Mouse (Mus musculus) limb, embryonic 14.5 days (tissue): ENCODE measurements at regions not wholly inside any gene's neighbourhood (a gene's known extent, or its start where the extent isn't known, plus 50 kb on each side); places are given as distances from the start of the nearest gene placed in this dataset.
"Not testable (repeated sequence)": the region's sequence is repeated elsewhere in the genome, so short reads cannot be mapped to it uniquely, and the experiment has no call there.

Experiments used
- ATAC-seq: fragments of 200-750 bp; cut with Nextera tagmentation; 2 replicates; pipeline ENCODE4 v1.8.0; 2017; ENCODE audit warnings: low read depth, moderate number of reproducible peaks, moderate TSS enrichment; ENCODE audit not compliant: low FRiP score
- DNase-seq: peaks from one replicate; pipeline ENCODE4 v3.0.0-alpha.2; 2015; ENCODE audit warnings: low spot score
- H3K27ac ChIP-seq: fragments of 300-500 bp; sonication (generic); replicated peaks from 2 replicates; pipeline ENCODE4 v1.5.1; 2014; ENCODE audit warnings: low read depth, mild to moderate bottlenecking, low read length, moderate library complexity, mixed read lengths
- H3K27me3 ChIP-seq: fragments of 300-500 bp; sonication (generic); 2 replicates; pipeline ENCODE4 v1.6.1; 2014; ENCODE audit warnings: low read length, mixed read lengths; ENCODE audit not compliant: control insufficient read depth, insufficient read depth
- H3K36me3 ChIP-seq: fragments of 300-500 bp; sonication (generic); 2 replicates; pipeline ENCODE4 v1.6.1; 2014; ENCODE audit warnings: mild to moderate bottlenecking, low read length, moderate library complexity, mixed read lengths; ENCODE audit not compliant: control insufficient read depth, insufficient read depth
- H3K4me1 ChIP-seq: fragments of 300-500 bp; sonication (generic); 2 replicates; pipeline ENCODE4 v1.6.1; 2014; ENCODE audit warnings: antibody characterized with exemption, low read length, mixed read lengths; ENCODE audit not compliant: control insufficient read depth, insufficient read depth
- H3K4me2 ChIP-seq: fragments of 300-500 bp; sonication (generic); replicated peaks from 2 replicates; pipeline ENCODE4 v1.6.1; 2014; ENCODE audit warnings: low read depth, mild to moderate bottlenecking, low read length, moderate library complexity; ENCODE audit not compliant: severe bottlenecking
- H3K4me3 ChIP-seq: fragments of 300-500 bp; sonication (generic); replicated peaks from 2 replicates; pipeline ENCODE4 v1.5.1; 2014; ENCODE audit warnings: low read length
- H3K9ac ChIP-seq: fragments of 300-500 bp; sonication (generic); 2 replicates; pipeline ENCODE4 v1.6.1; 2014; ENCODE audit warnings: mild to moderate bottlenecking, low read depth, low read length, moderate library complexity; ENCODE audit not compliant: severe bottlenecking
- H3K9me3 ChIP-seq: fragments of 300-500 bp; sonication (generic); 2 replicates; pipeline ENCODE4 v1.6.1; 2016; ENCODE audit warnings: low read length; ENCODE audit not compliant: control insufficient read depth
- POLR2A ChIP-seq: fragments of 200-500 bp; IDR thresholded peaks from 2 replicates; pipeline ENCODE4 v1.8.0; 2012; ENCODE audit warnings: inconsistent platforms, mild to moderate bottlenecking, moderate library complexity, borderline replicate concordance; ENCODE audit not compliant: insufficient read depth, insufficient read length; ENCODE audit errors: extremely low read depth
- WGBS: fragments of 180-500 bp; shearing (Covaris S2); extraction: QIAGEN DNeasy Blood & Tissue Kit; methylation state at CpG from one replicate; pipeline ENCODE4 v1.1.7; 2014; 5-methylcytosine and 5-hydroxymethylcytosine counted together

- whole genome bisulfite sequencing = 79% methylated on average over 20 of the region's 20 CpGs
- Histone ChIP-seq H3K9ac (0 out of 2 replicates have a peak overlapping the region, but pooled peaks have one; percentile 7), H3K4me1 (peaks cover 15% of the 10 kb centered on the region), H3K9me3 (no peaks in the 10 kb centered on the region), H3K4me3 (no peak overlapping the region), H3K27ac (no peak overlapping the region), H3K36me3 (no peaks in the 10 kb centered on the region), H3K4me2 (no peak overlapping the region), H3K27me3 (no peaks in the 10 kb centered on the region)
- DNase-seq = no peak
- TF ChIP-seq POLR2A = no peak
- no peak for ATAC-seq
Measured at GRCm38 (mm10) chr17:29434074-29434944, 56.2 kb upstream of the Pim1 start.

GRCm38 (mm10) chr17:29435345-29436006 is 55.1 kb upstream of the Pim1 start:
- Histone ChIP-seq H3K36me3 (no peaks in the 10 kb centered on the region), H3K4me1 (peaks cover 15% of the 10 kb centered on the region), H3K27ac (no peak overlapping the region), H3K4me2 (no peak overlapping the region), H3K9ac (no peak overlapping the region), H3K27me3 (no peaks in the 10 kb centered on the region), H3K4me3 (no peak overlapping the region), H3K9me3 (no peaks in the 10 kb centered on the region)
- 91% methylated on average over 9 of the region's 9 CpGs for WGBS
- ATAC-seq (no peak), DNase-seq (no peak)
- TF ChIP-seq POLR2A = no peak

GRCm38 (mm10) chr17:29436484-29436870 is 54.1 kb upstream of the Pim1 start:
- H3K27me3 ChIP-seq, DNase-seq, H3K36me3 ChIP-seq, H3K9me3 ChIP-seq, ATAC-seq: not testable (repeated sequence)
- Histone ChIP-seq H3K4me3 (peak overlapping the region; percentile 37), H3K4me1 (peaks cover 15% of the 10 kb centered on the region), H3K4me2 (peak overlapping the region; percentile 77; the same call in 1 of the 2 replicates), H3K9ac (peak overlapping the region; percentile 57; the same call in 1 of the 2 replicates), H3K27ac (peak overlapping the region; percentile 35; the same call in 1 of the 2 replicates)
- WGBS = 74% methylated on average over 9 of the region's 9 CpGs

GRCm38 (mm10) chr17:29436871-29437534 is 53.5 kb upstream of the Pim1 start:
- H3K36me3 ChIP-seq = no peaks in the 10 kb centered on the region
- H3K9ac ChIP-seq = peak overlapping the region; percentile 57
- 2% methylated on average over 33 of the region's 36 CpGs for WGBS
- DNase-seq (peak; percentile 45), ATAC-seq (peak; percentile 78)
- H3K27me3 ChIP-seq = no peaks in the 10 kb centered on the region
- peaks cover 12% of the 10 kb centered on the region for H3K4me1 ChIP-seq
- peak overlapping the region; percentile 77 for H3K4me2 ChIP-seq
- peak overlapping the region; percentile 37 for H3K4me3 ChIP-seq
- H3K27ac ChIP-seq = peak overlapping the region; percentile 35; the same call in 1 of the 2 replicates
- no peaks in the 10 kb centered on the region for H3K9me3 ChIP-seq
- TF ChIP-seq POLR2A = no peak
